Mouse (Mus musculus) limb, embryonic 15.5 days (tissue): ENCODE measurements at regions not wholly inside any gene's neighbourhood (a gene's known extent, or its start where the extent isn't known, plus 50 kb on each side); places are given as distances from the start of the nearest gene placed in this dataset.
A peak's percentile ranks its signal among the peaks of the same experiment; 100 is the strongest.

Experiments used
- ATAC-seq: fragments of 200-750 bp; cut with Nextera tagmentation; 2 replicates; pipeline ENCODE4 v1.8.0; 2017; ENCODE audit warnings: low read depth, moderate TSS enrichment; ENCODE audit not compliant: insufficient number of reproducible peaks, low FRiP score, low TSS enrichment
- H3K27ac ChIP-seq: fragments of 300-500 bp; sonication (generic); 2 replicates; pipeline ENCODE4 v1.5.1; 2015; ENCODE audit warnings: moderate library complexity, mild to moderate bottlenecking, inconsistent platforms
- H3K27me3 ChIP-seq: fragments of 300-500 bp; sonication (generic); 2 replicates; pipeline ENCODE4 v1.6.1; 2015; ENCODE audit warnings: inconsistent platforms
- H3K36me3 ChIP-seq: fragments of 300-500 bp; sonication (generic); 2 replicates; pipeline ENCODE4 v1.6.1; 2015; ENCODE audit warnings: inconsistent platforms
- H3K4me1 ChIP-seq: fragments of 300-500 bp; sonication (generic); 2 replicates; pipeline ENCODE4 v1.6.1; 2015; ENCODE audit warnings: inconsistent platforms
- H3K4me2 ChIP-seq: fragments of 300-500 bp; sonication (generic); 2 replicates; pipeline ENCODE4 v1.6.1; 2015; ENCODE audit warnings: mild to moderate bottlenecking, inconsistent platforms
- H3K4me3 ChIP-seq: fragments of 300-500 bp; sonication (generic); 2 replicates; pipeline ENCODE4 v1.5.1; 2015; ENCODE audit warnings: mild to moderate bottlenecking, inconsistent platforms
- H3K9ac ChIP-seq: fragments of 300-500 bp; sonication (generic); 2 replicates; pipeline ENCODE4 v1.6.1; 2015; ENCODE audit warnings: inconsistent platforms
- H3K9me3 ChIP-seq: fragments of 300-500 bp; sonication (generic); 2 replicates; pipeline ENCODE4 v1.6.1; 2016; ENCODE audit warnings: inconsistent platforms
- WGBS: fragments of 180-500 bp; shearing (Covaris S2); methylation state at CpG from one replicate; pipeline ENCODE4 v1.1.7; 2015; 5-methylcytosine and 5-hydroxymethylcytosine counted together

GRCm38 (mm10) chr6:135525841-135526327 lies 163.5 kb downstream of the Emp1 start:
- 10% methylated on average over 5 of the region's 5 CpGs for WGBS
- peak; percentile 40; the same call in 1 of the 2 replicates for ATAC-seq
- H3K36me3 ChIP-seq = no peaks in the 10 kb centered on the region
- 0 out of 2 replicates have a peak overlapping the region, but pooled peaks have one; percentile 5 for H3K4me2 ChIP-seq
- peaks cover 13% of the 10 kb centered on the region for H3K4me1 ChIP-seq
- no peaks in the 10 kb centered on the region for H3K9me3 ChIP-seq
- H3K27me3 ChIP-seq = peaks cover 24% of the 10 kb centered on the region; the same call in 1 of the 2 replicates
- H3K4me3 ChIP-seq = no peak overlapping the region
- no peak overlapping the region for H3K9ac ChIP-seq
- 0 out of 2 replicates have a peak overlapping the region, but pooled peaks have one; percentile 4 for H3K27ac ChIP-seq

- Histone ChIP-seq H3K9ac (no peak overlapping the region), H3K9me3 (no peaks in the 10 kb centered on the region), H3K27me3 (peaks cover 24% of the 10 kb centered on the region; the same call in 1 of the 2 replicates), H3K4me1 (peaks cover 13% of the 10 kb centered on the region), H3K27ac (peak overlapping the region; percentile 47), H3K36me3 (no peaks in the 10 kb centered on the region), H3K4me2 (no peak overlapping the region), H3K4me3 (no peak overlapping the region)
- WGBS = 65% methylated on average over 24 of the region's 24 CpGs
- ATAC-seq = 0 out of 2 replicates have a peak, but pooled peaks have one; percentile 45
Measured at GRCm38 (mm10) chr6:135526460-135527160, 164.3 kb downstream of the Emp1 start.

- Histone ChIP-seq H3K4me2 (no peak overlapping the region), H3K36me3 (no peaks in the 10 kb centered on the region), H3K9ac (no peak overlapping the region), H3K27me3 (peaks cover 24% of the 10 kb centered on the region; the same call in 1 of the 2 replicates), H3K27ac (no peak overlapping the region), H3K9me3 (no peaks in the 10 kb centered on the region), H3K4me1 (peaks cover 13% of the 10 kb centered on the region), H3K4me3 (no peak overlapping the region)
- WGBS = 64% methylated on average over 4 of the region's 4 CpGs
- ATAC-seq = no peak
Measured at GRCm38 (mm10) chr6:135527879-135528278, 165.5 kb downstream of the Emp1 start.

DNA sequence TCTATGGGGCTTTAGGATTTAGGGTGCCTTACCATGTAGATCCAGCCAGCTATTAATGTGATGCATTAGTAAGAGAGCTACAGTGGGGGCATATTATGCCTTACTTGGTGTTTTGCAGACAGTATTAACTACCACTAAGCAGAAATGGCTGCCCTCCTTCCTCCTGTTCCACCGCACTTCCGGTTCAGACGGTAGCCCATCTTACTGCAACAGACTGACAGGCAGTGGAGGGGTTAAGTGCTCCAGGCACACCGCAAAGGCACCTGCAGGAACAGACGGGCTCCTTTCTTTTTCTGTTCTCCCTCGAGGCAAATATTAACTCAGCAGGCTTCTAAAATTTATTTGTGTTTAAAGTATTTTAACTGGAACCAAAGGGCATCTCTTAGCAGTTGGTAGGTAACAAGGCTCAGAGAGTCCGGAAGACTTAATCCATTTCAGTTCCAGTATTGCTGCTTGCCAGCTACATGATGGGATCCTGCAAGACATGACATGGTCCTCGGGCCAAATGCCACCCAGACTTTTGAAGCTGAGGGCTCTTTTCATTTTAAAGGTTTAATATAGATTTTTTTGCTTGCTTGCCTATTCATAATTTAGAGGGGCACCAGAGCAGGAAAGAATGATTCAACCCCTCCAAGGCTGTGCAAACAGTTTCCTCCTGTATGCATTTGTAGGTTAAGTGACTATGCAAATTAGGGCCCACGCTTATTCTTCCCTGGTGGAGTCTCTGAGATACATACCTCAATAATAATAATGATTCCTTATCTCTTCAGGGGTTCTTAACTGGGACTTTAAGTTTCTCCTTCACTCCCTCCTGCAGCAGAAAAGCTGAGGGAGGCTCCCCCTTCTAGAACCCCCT lies 177.7 kb downstream of the Emp1 start:
- no peak overlapping the region for H3K4me3 ChIP-seq
- H3K9ac ChIP-seq = no peak overlapping the region
- no peaks in the 10 kb centered on the region; the same call in 1 of the 2 replicates for H3K27me3 ChIP-seq
- H3K4me1 ChIP-seq = peaks cover 11% of the 10 kb centered on the region; the same call in 1 of the 2 replicates
- no peak for ATAC-seq
- no peaks in the 10 kb centered on the region for H3K36me3 ChIP-seq
- H3K9me3 ChIP-seq = no peaks in the 10 kb centered on the region
- 23% methylated on average over 9 of the region's 9 CpGs for WGBS
- H3K4me2 ChIP-seq = no peak overlapping the region
- H3K27ac ChIP-seq = no peak overlapping the region

GRCm38 (mm10) chr6:135541566-135541965 lies 179.2 kb downstream of the Emp1 start:
- Histone ChIP-seq H3K4me2 (no peak overlapping the region), H3K4me1 (peaks cover 11% of the 10 kb centered on the region; the same call in 1 of the 2 replicates), H3K9me3 (no peaks in the 10 kb centered on the region), H3K9ac (no peak overlapping the region), H3K27me3 (no peaks in the 10 kb centered on the region; the same call in 1 of the 2 replicates), H3K4me3 (no peak overlapping the region), H3K36me3 (no peaks in the 10 kb centered on the region), H3K27ac (no peak overlapping the region)
- 55% methylated on average over 5 of the region's 5 CpGs for WGBS
- ATAC-seq = no peak

DNA sequence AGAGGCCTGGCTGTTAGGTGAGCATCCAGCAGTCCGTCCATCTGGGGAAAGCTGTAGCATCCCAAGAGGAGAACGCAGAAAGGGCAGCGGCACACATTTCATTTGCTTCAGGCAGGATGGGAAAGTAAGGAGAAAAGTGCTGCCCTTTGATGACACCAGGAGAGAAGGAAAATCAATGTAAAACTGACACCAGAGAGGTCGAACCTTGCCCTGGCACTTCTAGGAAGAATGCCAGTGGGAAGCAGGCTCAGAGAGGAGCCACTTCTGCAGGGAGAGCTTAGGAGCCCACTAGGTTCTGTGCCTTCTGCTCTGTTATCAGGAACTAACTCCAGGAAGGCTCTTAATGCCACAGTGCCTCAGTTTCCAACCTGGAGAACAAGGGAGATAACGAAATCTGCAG lies 180.0 kb downstream of the Emp1 start:
- H3K9me3 ChIP-seq = no peaks in the 10 kb centered on the region
- peaks cover 11% of the 10 kb centered on the region; the same call in 1 of the 2 replicates for H3K4me1 ChIP-seq
- H3K27me3 ChIP-seq = no peaks in the 10 kb centered on the region; the same call in 1 of the 2 replicates
- H3K9ac ChIP-seq = no peak overlapping the region
- ATAC-seq = no peak
- H3K4me3 ChIP-seq = no peak overlapping the region
- H3K27ac ChIP-seq = no peak overlapping the region
- WGBS = 59% methylated on average over 5 of the region's 5 CpGs
- no peaks in the 10 kb centered on the region for H3K36me3 ChIP-seq
- no peak overlapping the region for H3K4me2 ChIP-seq

GRCm38 (mm10) chr6:135543390-135543789 lies 181.0 kb downstream of the Emp1 start:
- WGBS = 60% methylated on average over 3 of the region's 3 CpGs
- no peak for ATAC-seq
- H3K4me3 ChIP-seq = no peak overlapping the region
- no peak overlapping the region for H3K4me2 ChIP-seq
- peaks cover 11% of the 10 kb centered on the region; the same call in 1 of the 2 replicates for H3K4me1 ChIP-seq
- H3K27me3 ChIP-seq = no peaks in the 10 kb centered on the region; the same call in 1 of the 2 replicates
- no peaks in the 10 kb centered on the region for H3K9me3 ChIP-seq
- H3K36me3 ChIP-seq = no peaks in the 10 kb centered on the region
- no peak overlapping the region for H3K9ac ChIP-seq
- no peak overlapping the region for H3K27ac ChIP-seq

DNA sequence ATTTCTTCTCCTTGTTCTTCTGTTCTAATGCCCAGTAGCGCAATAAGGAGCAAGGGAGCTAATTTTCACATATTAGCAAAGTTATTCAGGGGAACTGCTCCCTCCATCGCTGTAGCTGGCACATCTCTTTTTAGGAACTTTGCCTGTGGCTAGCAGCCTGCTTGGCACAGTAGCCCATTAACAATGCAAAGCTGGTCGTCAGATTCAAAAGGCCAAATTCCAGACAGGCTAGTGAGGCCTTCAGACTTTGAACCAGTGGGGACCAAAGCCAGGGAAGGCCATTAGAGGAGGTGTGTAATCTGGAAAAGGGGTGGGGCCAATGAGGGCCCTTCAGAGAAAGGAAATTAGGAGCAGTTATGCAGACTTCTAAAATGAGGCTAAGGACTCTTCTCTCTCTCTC lies 181.5 kb downstream of the Emp1 start:
- no peaks in the 10 kb centered on the region for H3K36me3 ChIP-seq
- ATAC-seq = no peak
- 42% methylated on average over 3 of the region's 3 CpGs for WGBS
- H3K4me1 ChIP-seq = peaks cover 11% of the 10 kb centered on the region; the same call in 1 of the 2 replicates
- H3K4me2 ChIP-seq = no peak overlapping the region
- H3K27ac ChIP-seq = no peak overlapping the region
- H3K4me3 ChIP-seq = no peak overlapping the region
- H3K9me3 ChIP-seq = no peaks in the 10 kb centered on the region
- H3K27me3 ChIP-seq = no peaks in the 10 kb centered on the region; the same call in 1 of the 2 replicates
- no peak overlapping the region for H3K9ac ChIP-seq

- Histone ChIP-seq H3K36me3 (no peaks in the 10 kb centered on the region), H3K27ac (no peak overlapping the region), H3K9me3 (no peaks in the 10 kb centered on the region), H3K4me2 (no peak overlapping the region), H3K4me3 (no peak overlapping the region), H3K9ac (no peak overlapping the region), H3K27me3 (no peaks in the 10 kb centered on the region), H3K4me1 (no peaks in the 10 kb centered on the region)
- ATAC-seq = no peak
- WGBS = 27% methylated on average over 3 of the region's 3 CpGs
Measured at GRCm38 (mm10) chr6:135550368-135550950, 188.1 kb downstream of the Emp1 start.

GRCm38 (mm10) chr6:135552396-135552795 lies 190.1 kb downstream of the Emp1 start:
- Histone ChIP-seq H3K36me3 (no peaks in the 10 kb centered on the region), H3K27ac (no peak overlapping the region), H3K4me3 (no peak overlapping the region), H3K4me1 (no peaks in the 10 kb centered on the region), H3K27me3 (no peaks in the 10 kb centered on the region), H3K9ac (no peak overlapping the region), H3K4me2 (no peak overlapping the region), H3K9me3 (no peaks in the 10 kb centered on the region)
- WGBS = 82% methylated on average over 3 of the region's 3 CpGs
- ATAC-seq = no peak

- 0 out of 2 replicates have a peak overlapping the region, but pooled peaks have one; percentile 13 for H3K4me2 ChIP-seq
- WGBS = 26% methylated on average over 5 of the region's 5 CpGs
- no peak overlapping the region for H3K9ac ChIP-seq
- H3K9me3 ChIP-seq = no peaks in the 10 kb centered on the region
- H3K27me3 ChIP-seq = no peaks in the 10 kb centered on the region
- ATAC-seq = peak; percentile 87
- H3K4me3 ChIP-seq = no peak overlapping the region
- peak overlapping the region; percentile 27; the same call in 1 of the 2 replicates for H3K27ac ChIP-seq
- no peaks in the 10 kb centered on the region for H3K36me3 ChIP-seq
- peaks cover 17% of the 10 kb centered on the region for H3K4me1 ChIP-seq
Measured at GRCm38 (mm10) chr6:135559501-135559907, 197.2 kb downstream of the Emp1 start.
